Mouse (Mus musculus) ES-CJ7 (cell line): Measurements from ENCODE around the gene Phxr2.
A peak's percentile ranks its signal among the peaks of the same experiment; 100 is the strongest.
"Not testable (repeated sequence)": the region's sequence is repeated elsewhere in the genome, so short reads cannot be mapped to it uniquely, and the experiment has no call there.

Source experiments
- DNase-seq: peaks from one replicate; pipeline ENCODE4 v3.0.0; 2011; ENCODE audit warnings: low read depth, low spot score

Phxr2 gene

DNA sequence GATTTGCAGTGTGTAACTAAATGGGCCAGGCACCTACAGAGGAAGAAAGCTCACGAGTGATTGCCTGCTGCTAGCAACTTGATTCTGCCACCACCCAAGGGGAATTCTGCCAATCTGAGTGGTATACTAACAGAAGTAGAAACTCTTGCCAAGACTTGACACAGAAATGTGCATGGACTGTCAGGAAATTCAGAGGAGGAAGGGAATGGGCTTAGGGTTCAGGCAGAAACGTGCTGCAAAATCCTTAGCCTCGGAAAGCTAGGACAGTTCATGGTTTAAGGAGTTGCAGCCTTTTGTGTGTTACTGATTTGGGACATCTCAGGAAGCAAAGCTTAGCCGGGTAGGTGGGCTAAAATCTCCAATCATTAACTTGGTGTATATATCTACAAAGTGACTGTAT lies at the start of gene Phxr2:
TSS of gene Phxr2 (minus strand) at position 101 of the 400 bp plus-strand sequence.
- DNase-seq: no peak

DNA sequence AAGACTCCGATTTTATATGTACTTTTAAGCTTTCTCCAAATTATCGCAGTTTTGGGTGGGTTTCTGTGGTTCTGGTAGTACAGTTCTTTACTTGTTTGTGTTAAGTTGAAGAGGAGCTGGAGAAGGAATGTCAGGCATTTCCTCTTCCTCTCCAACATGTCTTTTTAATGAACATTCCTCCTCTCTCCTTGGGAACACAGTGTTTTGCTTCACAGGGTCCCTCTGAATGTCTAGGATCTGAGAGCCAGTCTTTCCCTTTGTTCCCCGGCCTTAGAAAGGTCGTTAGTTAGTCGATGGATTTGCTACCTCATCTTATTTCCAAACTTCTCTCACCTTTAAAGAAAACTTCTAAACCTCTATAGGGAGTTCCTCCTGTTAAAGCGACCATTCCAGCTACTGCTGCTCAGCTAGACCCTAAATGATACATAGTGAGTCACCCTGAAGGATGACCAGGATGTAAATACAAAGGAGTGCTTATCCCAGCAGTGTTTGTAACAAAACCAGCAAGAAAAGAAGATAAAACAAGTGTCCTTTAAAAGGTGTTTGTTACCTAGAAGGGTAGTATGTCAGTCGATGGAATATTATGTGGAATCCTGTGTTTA lies 46.9 kb upstream of the Phxr2 start:
- no peak for DNase-seq

GRCm38 (mm10) chr10:99171961-99172497 lies 45.9 kb upstream of the Phxr2 start:
- DNase-seq: peak; percentile 30

GRCm38 (mm10) chr10:99169765-99170129 lies 43.6 kb upstream of the Phxr2 start:
- DNase-seq: no peak

DNA sequence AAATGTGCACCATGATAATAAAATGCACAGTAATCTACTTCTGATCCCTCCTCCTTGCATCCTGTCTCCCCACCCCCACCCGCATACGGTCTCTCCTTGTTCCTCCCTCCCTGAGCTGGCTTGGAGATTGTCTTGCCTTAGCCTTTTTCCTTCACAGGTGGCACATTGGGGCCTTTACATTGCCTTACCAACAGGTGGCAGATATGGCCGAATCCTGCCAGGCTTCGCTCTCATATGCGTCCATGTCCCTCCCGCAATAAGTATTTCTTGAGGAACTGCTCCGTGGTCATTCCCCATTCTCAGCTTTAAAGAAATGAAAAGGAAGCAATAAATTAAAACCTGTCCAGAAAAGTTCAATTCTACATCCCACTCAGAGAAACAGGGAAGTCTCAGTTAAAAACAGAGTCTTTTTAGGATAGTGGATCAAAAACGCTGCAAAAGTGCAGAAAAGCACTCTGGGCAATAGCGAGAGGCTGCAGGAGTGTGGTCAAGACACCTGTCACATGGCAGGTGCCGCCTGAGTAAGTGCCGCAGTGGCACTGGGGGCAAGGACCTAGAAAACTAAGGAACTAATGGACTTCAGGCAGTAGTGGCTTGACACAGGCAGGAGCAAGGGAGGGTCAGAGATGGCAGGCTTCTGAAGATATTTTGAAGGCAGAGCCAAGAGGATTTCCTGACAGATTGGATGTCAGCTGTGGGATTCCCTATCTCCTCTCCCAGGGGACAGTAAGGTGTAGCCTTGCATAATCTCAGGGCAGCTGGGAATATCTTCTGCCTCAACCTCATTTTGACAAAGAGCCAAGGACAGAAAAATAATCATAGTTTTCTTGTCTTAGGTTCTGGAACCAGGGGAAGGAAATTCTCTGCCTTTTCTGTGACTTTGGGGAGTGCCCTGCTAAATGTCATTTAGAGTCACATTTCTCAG lies 43.0 kb upstream of the Phxr2 start:
- DNase-seq: peak; percentile 56

- peak; percentile 40 for DNase-seq
Measured at GRCm38 (mm10) chr10:99168404-99168803, 42.3 kb upstream of the Phxr2 start.

DNA sequence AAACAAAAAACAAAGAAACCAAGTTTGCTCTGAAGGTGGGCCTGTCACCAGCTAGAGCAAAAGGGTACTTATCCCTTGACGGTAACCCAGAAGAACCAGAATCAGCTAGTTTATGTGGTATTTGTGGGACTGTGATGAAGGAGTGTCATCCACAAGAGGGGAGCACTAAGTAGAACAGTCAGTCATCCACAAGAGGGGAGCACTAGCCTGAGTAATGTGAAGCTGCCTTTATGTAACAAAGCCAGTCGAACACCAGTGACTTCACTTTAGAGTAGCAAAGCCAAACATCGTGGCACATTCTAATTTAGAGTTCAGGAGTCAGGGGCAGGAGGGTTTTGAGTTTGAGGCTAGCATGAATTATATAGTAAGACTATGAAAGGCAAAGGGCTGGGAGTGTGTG lies 40.3 kb upstream of the Phxr2 start:
- no peak for DNase-seq

DNA sequence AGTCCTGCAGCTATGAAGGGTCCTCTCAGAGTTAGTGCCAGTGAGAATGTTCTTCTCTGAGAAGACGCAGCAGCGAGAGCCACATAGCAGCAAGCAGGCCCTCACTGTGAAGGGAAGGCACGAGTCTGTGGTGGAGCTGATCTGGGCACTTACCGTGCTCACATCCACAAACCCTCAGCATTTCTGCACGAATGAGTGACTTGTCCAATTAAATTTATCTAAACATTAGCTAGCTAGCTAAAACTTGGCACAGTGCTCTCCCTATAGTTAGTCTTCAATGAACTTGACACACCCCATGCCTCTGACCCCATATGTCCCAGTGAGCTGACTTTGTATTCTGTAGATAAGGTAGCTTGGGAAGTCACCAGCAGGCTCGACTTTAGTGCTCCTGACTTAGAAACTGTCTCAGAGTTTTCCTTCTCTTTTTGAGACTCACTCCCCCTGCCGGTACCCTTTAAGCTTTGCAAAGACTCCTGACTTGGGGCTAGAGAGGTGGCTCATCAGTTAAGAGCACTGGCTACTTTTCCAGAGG lies 39.7 kb upstream of the Phxr2 start:
- peak; percentile 49 for DNase-seq

- peak; percentile 62 for DNase-seq
Measured at GRCm38 (mm10) chr10:99164871-99165477, 38.8 kb upstream of the Phxr2 start.

DNA sequence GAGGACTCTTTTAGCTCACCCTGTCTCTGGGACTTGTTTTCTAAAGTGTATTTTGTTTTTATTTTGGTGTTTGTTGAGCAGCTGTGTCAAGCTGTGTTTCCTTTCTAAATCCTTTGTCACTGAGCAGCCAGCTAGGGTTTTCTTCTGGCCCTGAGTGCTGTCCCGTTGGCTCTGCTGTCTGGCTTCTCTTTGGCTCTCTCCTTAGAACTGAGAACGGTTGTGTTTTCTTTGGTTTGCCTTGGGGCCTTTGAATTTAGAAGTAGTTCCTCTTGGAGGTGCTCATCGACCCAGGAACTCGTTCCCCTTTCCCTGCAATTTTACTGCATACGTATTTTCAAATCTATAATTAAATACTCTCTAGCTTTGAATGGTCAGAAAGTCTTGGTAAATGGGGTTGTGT lies 36.9 kb upstream of the Phxr2 start:
- no peak for DNase-seq

DNA sequence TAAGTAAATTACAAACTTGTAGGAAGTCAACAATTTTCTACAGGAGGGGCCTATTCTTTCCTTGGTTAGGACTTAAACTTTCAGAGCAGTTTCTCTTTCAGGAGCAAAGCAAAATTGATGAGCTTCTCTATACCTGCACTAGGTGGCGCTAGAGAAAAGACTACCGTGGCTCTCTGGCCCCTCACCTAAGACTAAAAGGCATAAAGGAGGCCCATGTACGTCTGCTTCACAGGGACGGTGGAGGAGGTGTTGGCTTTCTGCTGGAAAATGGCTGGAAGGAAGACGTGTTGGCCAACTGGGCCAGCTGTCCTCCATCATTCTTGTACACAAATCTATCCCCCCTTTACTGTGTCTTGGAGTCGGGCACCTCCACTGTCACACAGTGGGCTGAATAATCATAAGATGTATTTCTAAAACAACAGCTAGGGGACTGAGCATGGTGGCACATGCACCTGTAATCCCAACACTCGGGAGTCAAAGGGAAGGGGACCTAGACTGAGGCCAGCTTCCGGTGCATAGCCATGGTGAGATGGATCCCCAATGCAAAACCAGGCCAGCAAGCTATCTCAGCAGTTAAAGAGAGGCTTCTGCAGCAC lies 36.0 kb upstream of the Phxr2 start:
- DNase-seq: peak; percentile 73

DNA sequence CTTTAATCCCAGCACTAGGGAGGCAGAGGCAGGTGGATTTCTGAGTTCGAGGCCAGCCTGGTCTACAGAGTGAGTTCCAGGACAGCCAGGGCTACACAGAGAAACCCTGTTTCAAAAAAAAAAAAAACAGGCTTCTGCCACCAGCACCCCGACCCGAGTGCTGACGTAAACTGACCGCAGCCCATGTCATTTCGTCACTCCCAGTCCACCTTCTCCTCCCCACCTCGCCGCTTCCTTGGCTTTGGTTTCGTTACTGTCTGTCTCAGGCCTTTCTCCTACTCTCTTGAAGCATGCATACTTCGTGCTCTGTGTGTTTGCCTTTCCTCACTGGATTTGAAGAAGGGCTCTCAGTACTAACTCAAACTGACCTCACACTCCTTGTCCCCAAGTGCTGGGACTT lies 31.6 kb upstream of the Phxr2 start:
- DNase-seq: not testable (repeated sequence)

- peak; percentile 38 for DNase-seq
Measured at GRCm38 (mm10) chr10:99156808-99157207, 30.7 kb upstream of the Phxr2 start.

GRCm38 (mm10) chr10:99154635-99155034 lies 28.5 kb upstream of the Phxr2 start:
- no peak for DNase-seq

DNA sequence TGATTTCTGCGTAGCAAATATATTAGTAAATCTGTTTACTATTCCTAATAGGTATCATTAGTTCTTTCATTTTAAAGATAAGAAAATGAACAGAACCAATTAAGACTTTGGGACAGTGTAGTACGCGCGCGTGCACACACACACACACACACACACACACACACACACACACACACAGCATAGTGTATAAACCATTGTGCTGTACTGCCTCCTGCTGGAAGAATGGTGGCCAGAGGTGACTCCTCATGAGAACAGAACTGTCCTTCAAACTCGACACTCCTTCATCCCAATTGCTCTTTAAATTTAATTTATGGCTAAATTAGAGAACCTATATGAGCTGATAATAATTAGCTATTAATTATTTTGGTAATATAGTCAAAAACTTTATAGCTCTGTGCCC lies 25.9 kb upstream of the Phxr2 start:
- DNase-seq: no peak

DNA sequence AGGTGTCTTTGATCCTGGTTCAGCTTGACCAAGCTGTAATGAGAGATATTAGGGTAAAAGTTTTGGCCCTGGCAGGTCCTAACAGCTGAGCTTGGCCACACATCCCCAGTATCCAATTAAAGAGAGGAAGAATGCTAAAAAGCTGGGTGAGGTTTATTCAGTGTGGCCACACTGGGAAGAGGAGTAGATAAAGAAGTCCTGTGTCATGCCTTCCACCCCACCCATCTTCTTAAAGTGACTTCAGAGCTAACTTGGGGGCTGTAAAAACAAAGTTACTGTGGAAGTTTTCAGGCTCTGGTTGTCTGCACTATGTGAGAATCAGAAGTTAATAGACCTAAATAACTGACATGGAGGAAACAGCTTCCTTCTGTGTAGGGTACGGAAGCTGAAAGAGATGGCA lies 25.5 kb upstream of the Phxr2 start:
- DNase-seq: no peak

GRCm38 (mm10) chr10:99150016-99150415 lies 23.9 kb upstream of the Phxr2 start:
- DNase-seq: no peak

DNA sequence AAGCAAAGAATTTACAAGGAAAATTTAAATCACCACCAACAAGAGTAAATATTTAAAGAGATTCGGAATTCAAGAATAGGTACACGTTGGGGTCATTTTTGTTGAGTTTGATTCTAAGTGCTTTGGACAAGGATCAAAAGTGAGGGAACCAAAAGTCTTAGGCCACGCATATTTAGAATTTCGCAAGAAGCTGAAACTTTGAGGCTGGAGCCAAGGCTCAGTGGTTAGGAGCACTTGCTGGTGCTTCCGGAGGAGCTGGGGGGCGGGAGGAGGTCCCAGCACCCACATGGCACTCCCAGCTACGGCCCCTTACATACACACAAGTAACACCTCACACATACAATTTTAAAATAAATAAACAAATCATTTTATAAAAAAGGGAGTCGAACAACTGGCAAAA lies 20.5 kb upstream of the Phxr2 start:
- no peak for DNase-seq

DNA sequence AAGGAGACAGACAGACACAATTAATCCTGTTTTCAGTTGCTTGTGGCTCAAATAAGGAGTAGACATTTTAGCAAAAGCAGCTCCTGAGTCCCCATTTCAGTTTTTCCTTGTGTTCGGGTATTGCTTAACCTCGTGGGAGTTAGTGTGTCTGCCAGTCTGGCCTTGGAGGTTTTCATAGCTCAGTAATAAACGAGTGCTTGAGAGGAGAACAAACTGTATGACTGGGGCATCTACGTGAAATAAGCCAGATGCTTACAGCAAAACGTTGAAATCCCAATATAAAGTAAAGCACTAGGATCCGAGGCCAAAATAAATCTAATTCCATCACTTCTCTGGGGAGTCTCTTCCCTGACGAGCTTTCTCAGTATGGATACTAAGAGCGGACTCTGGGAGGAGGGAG lies 19.5 kb upstream of the Phxr2 start:
- DNase-seq: no peak

DNA sequence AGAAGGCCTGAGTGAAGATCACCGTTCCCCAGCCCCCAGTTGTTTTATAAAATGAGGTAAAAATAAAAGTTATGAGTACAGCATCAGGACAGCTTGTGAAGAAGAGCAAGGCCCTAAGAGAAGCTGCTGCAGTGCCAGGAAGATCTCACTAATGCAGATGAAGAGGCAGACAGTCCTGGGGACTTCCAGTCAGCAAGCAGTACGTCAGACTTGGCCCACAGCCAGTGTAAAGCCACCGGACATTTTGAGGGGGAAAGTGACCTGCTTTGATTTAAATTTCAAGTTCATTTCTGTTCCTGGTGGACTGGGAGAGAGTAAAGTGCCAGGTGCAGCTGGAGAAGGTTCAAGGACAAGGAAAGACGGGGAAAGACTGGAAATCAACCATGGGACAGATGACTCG lies 10.2 kb upstream of the Phxr2 start:
- DNase-seq: no peak

GRCm38 (mm10) chr10:99133321-99133875 lies 7.3 kb upstream of the Phxr2 start:
- DNase-seq: no peak
